Mouse (Mus musculus) retina, postnatal 7 days (tissue): ENCODE data around the gene Vsig8.

Experiments used
- DNase-seq: peaks from one replicate; pipeline ENCODE4 v3.0.0-alpha.2; 2012; ENCODE audit warnings: low read depth, low spot score

Vsig8 gene

GRCm38 (mm10) chr1:172528701-172529100 lies 27.0 kb upstream of the Vsig8 start:
- peak; percentile 80 for DNase-seq

- DNase-seq: no peak
Measured at GRCm38 (mm10) chr1:172530544-172531220, 25.1 kb upstream of the Vsig8 start.

GRCm38 (mm10) chr1:172532551-172532950 lies 23.2 kb upstream of the Vsig8 start:
- no peak for DNase-seq

- DNase-seq: no peak
Measured at GRCm38 (mm10) chr1:172535116-172535515, 20.6 kb upstream of the Vsig8 start.

- no peak for DNase-seq
Measured at GRCm38 (mm10) chr1:172539827-172540226, 15.9 kb upstream of the Vsig8 start.

GRCm38 (mm10) chr1:172540283-172540820 lies 15.4 kb upstream of the Vsig8 start:
- DNase-seq: no peak

- DNase-seq: no peak
Measured at GRCm38 (mm10) chr1:172546062-172546461, 9.7 kb upstream of the Vsig8 start.

GRCm38 (mm10) chr1:172548501-172548900 lies 7.2 kb upstream of the Vsig8 start:
- no peak for DNase-seq

- no peak for DNase-seq
Measured at GRCm38 (mm10) chr1:172549314-172549713, 6.4 kb upstream of the Vsig8 start.

GRCm38 (mm10) chr1:172549717-172550116 lies 6.0 kb upstream of the Vsig8 start:
- no peak for DNase-seq

- DNase-seq: no peak
Measured at GRCm38 (mm10) chr1:172550551-172550951, 5.2 kb upstream of the Vsig8 start.

GRCm38 (mm10) chr1:172551009-172551408 lies 4.7 kb upstream of the Vsig8 start:
- no peak for DNase-seq

GRCm38 (mm10) chr1:172552623-172553022 lies 3.1 kb upstream of the Vsig8 start:
- no peak for DNase-seq

- peak; percentile 43 for DNase-seq
Measured at GRCm38 (mm10) chr1:172562641-172563464, 7.1 kb downstream of the Vsig8 start.

- no peak for DNase-seq
Measured at GRCm38 (mm10) chr1:172563465-172563828, 7.7 kb downstream of the Vsig8 start.

GRCm38 (mm10) chr1:172566131-172566530 lies 10.4 kb downstream of the Vsig8 start:
- DNase-seq: no peak

- no peak for DNase-seq
Measured at GRCm38 (mm10) chr1:172567758-172568157, 12.0 kb downstream of the Vsig8 start.

GRCm38 (mm10) chr1:172580116-172580515 lies 24.4 kb downstream of the Vsig8 start:
- no peak for DNase-seq

- no peak for DNase-seq
Measured at GRCm38 (mm10) chr1:172582436-172582835, 26.7 kb downstream of the Vsig8 start.

GRCm38 (mm10) chr1:172584271-172584670 lies 28.5 kb downstream of the Vsig8 start:
- no peak for DNase-seq

GRCm38 (mm10) chr1:172585026-172585425 lies 29.3 kb downstream of the Vsig8 start:
- DNase-seq: no peak

- DNase-seq: peak; percentile 27
Measured at GRCm38 (mm10) chr1:172585612-172586567, 30.2 kb downstream of the Vsig8 start.
